Mouse (Mus musculus) megakaryocyte-erythroid progenitor cell, adult 5-6 weeks (primary cell): ENCODE results near the gene Casq2. TPM values are rescaled to one million over a fixed set of nuclear protein-coding genes. Genes with fewer than 3 reads are reported as not detected.
A peak's percentile ranks its signal among the peaks of the same experiment; 100 is the strongest.

ENCODE experiments used
- ATAC-seq: replicated peaks from 2 replicates; pipeline ENCODE4 v1.8.0; 2016; ENCODE audit warnings: mild to moderate bottlenecking, inconsistent platforms; ENCODE audit not compliant: severe bottlenecking, poor library complexity, low FRiP score, low TSS enrichment
- total RNA-seq, 2 experiments: library from RNA; stranded (forward) in 1 of 2; stranded (reverse) in 1 of 2; fragments of 200-1000, 215-1000 nt in 1 of 2; fragments of >200 nt in 1 of 2; fragmentation: Nextera tagmentation in 1 of 2; gene quantifications; 2 replicates each; pipeline ENCODE4 v1.2.3; 2014 to 2017

Casq2 gene
- total RNA-seq, 2 experiments from 2014 or later: not detected

GRCm38 (mm10) chr3:102071016-102071415 lies 15.2 kb upstream of the Casq2 start:
- no peak for ATAC-seq

DNA sequence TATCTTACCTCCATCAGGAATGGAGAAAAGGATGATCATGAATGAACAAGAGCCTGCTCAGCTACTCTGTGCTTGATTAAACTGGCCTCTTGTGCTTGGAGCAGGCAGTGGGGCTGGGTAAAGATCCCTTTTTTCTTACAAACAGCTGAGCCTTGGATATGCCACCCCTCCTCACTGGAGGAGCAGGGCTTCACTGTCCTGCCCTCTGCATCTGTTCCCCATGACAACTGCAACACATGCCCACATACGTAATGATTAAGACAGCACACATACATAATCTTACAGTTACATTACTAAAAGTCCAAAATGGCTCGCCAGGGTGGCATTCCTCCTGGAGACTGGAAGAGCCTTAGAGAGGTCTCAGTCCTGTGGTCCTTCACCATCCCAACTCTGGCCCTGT lies 6.8 kb upstream of the Casq2 start:
- ATAC-seq: no peak

DNA sequence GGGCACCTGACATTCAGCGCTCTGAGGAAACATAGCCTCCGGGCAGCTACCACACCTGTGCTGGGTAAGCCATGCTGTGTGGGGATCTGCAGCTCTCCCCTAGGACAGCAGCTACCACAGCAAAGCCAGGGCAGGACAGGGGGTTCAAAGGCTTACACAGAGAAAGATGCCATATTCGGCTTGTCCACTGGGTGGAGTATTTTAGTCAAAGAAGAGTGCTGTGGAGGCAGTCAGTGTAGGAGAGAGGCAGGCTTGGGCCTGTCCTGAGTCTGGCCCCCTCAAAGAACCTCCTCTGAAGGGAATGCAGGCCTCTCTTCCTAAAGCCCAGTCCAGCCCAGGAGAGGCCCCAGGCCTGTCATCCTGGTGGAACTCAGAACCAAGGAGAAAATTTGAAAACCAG lies 4.4 kb upstream of the Casq2 start:
- peak; percentile 90 for ATAC-seq

GRCm38 (mm10) chr3:102083589-102084230 lies 2.5 kb upstream of the Casq2 start:
- no peak for ATAC-seq

- ATAC-seq: no peak
Observed at GRCm38 (mm10) chr3:102084833-102085491, 1.3 kb upstream of the Casq2 start.

- no peak for ATAC-seq
Observed at GRCm38 (mm10) chr3:102085719-102086118, 496 bp upstream of the Casq2 start.

- no peak for ATAC-seq
Observed at GRCm38 (mm10) chr3:102094841-102095240, 8.6 kb downstream of the Casq2 start.

- ATAC-seq: no peak
Observed at GRCm38 (mm10) chr3:102095412-102095811, 9.2 kb downstream of the Casq2 start.

DNA sequence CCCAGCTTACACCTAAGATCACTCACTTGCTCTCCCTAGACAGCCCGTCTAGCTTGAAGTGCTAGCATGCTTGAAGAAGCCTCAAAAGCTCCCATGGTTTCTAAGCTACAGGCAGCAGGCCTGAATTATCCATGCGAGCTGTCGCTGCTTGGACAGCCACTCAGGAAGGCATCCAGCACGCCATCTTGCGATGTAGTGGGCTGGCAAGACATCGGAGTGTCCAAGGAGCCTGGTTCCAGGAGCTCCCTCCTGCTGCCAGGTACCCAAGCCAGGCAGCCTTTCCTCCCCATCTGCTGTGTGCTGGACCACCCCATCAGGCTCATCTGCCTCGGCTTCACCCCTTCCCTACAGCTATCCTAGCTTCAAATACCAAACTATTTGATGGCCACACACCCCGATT lies 10.2 kb downstream of the Casq2 start:
- no peak for ATAC-seq

GRCm38 (mm10) chr3:102096976-102097375 lies 10.8 kb downstream of the Casq2 start:
- ATAC-seq: no peak

- no peak for ATAC-seq
Observed at GRCm38 (mm10) chr3:102099242-102099641, 13.0 kb downstream of the Casq2 start.

GRCm38 (mm10) chr3:102099793-102100192 lies 13.6 kb downstream of the Casq2 start:
- no peak for ATAC-seq

DNA sequence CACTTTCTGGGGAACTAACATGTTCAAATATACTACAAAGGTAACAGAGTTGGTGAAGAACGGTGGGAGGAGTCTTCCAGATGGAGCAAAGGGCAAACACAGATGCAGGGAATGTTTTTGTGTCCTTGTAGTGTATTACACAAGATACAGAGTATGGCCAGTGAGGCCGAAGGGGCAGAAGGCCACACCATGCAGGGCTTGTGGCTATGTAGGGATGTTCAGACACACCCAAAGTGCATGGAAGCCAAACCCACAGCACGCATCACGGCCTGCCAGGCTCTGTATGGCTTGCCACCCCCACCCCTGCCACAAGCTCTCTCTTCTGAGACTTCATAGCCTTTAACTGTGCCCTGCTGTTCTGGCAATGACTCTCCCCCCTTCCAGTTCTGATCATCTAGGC lies 15.2 kb downstream of the Casq2 start:
- ATAC-seq: no peak

DNA sequence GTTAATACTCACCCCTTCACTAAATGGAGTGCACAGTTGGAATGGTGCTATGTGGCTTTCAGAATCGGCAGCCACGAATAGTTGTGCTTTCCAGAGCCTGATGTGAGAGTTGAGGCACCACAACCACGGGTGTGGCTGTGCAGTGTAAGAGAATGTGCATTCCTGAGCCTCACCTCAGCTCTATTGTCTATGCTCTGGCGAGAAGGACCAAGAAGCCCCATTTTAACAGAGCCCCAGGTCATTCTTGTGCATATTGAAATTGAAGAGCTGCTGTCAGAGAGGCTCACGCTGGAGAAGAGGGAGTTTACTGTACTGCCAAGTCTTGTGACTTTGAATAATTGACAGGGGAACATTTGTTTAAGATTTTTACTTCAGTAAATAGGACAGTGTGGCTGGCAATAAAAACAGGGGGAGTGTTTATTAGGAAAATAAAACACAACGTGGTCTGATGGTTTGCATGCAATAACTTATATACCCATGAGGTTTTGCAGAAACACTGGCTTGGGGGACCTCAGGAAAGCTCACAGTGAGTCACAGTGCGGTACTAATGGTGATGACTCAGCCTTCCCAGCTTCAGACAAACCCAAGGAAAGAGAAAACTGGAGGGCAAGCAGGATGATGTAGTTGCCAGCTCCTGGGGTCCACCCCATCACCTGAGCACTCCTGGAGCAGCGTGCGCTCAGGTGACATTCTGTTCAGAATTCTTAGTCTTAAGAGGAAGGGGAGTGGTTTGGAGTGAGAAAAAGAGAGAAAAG lies 17.8 kb downstream of the Casq2 start:
- ATAC-seq: no peak

DNA sequence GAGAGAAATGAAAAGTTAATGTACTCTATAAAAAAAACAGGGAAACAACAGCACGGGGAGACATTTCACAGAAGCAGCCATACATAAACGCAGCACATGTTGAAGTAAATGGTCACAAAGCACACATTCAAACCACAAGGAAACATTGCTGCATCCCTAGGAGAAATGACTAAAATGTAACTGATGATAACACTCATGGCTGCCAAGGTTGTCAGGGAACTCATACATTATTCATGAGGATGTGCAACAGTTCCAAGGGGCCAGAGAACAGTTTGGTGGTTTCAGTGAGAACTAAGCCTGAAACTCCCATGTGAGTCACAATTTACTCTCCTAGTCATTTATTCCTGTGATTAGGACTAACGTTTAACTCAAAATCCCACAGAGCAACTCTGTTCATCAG lies 22.0 kb downstream of the Casq2 start:
- no peak for ATAC-seq

GRCm38 (mm10) chr3:102111979-102112599 lies 25.9 kb downstream of the Casq2 start:
- ATAC-seq: no peak

DNA sequence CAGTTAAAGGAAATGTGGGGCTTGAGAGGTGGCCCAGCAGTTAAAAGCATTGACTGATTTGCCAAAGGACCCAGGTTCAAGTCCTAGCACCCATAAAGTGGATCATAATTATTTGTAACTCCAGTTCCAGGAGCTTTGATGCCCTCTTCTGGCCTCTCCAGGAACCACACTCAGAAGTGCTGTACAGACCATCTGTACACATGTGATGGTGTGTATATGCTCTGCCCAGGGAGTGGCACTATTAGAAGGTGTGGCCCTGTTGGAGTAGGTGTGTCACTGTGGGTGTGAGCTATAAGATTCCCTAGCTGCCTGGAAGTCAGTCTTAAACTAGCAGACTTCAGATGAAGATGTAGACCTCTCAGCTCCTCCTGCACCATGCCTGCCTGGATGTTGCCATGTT lies 34.7 kb downstream of the Casq2 start:
- no peak for ATAC-seq

- 0 out of 2 replicates have a peak, but pooled peaks have one; percentile 47 for ATAC-seq
Observed at GRCm38 (mm10) chr3:102122046-102122445, 35.8 kb downstream of the Casq2 start.

DNA sequence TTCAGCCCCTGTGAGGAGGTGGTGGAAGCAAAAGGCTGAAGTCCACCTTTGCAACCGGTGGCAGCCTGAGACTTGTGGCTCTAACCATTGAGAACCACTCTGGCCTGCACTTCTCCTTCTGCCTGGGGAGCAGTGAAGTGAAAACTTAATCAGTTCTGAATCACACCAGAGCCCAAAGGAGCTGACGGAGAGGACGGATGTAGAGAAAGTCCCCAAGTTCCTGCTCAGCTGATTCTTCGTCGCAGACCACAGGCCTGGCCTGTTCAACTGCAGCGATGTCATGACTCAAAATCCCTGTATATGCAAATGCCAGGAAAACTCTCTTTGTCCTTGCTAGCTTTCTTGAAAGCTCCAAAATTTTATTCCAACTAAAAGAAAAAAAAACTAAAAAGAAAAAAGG lies 37.4 kb downstream of the Casq2 start:
- ATAC-seq: no peak

DNA sequence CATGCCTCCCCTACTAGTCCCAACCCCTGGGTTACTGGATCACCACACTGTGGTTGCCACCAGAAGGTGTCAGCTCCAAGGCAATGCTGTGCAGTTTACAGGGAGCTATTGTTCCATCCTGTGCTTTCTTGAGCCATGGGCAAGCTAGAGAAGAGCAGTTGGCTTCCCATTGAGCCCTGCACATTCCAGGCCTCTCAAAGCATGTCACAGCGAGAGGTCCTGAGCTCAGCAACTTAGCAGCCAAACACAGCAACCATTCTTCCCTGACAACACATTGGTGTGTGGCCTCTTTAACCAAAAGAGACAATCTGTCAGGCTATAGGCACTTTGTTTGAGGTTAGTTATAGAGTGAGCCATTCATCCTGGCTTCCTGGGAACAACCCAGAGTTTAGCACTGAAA lies 39.3 kb downstream of the Casq2 start:
- no peak for ATAC-seq
